Mouse (Mus musculus) intestine, embryonic 16.5 days (tissue): Measurements from ENCODE around the gene Ccdc157. TPM values are rescaled to one million over a fixed set of nuclear protein-coding genes. Genes with fewer than 3 reads are reported as not detected.

Experiments used
- ATAC-seq: fragments of 200-750 bp; cut with Nextera tagmentation; 2 replicates; pipeline ENCODE4 v1.8.0; 2017; ENCODE audit warnings: moderate TSS enrichment, moderate library complexity
- H3K27ac ChIP-seq: fragments of 300-500 bp; sonication (generic); 2 replicates; pipeline ENCODE4 v1.5.1; 2014; ENCODE audit warnings: mild to moderate bottlenecking, low read length
- H3K27me3 ChIP-seq: fragments of 300-500 bp; sonication (generic); replicated peaks from 2 replicates; pipeline ENCODE4 v1.6.1; 2014; ENCODE audit warnings: low read length, control low read depth, mixed read lengths; ENCODE audit not compliant: control insufficient read depth, insufficient read depth
- H3K36me3 ChIP-seq: fragments of 300-500 bp; sonication (generic); 2 replicates; pipeline ENCODE4 v1.6.1; 2014; ENCODE audit warnings: low read length, control low read depth; ENCODE audit not compliant: control insufficient read depth, insufficient read depth
- H3K4me1 ChIP-seq: fragments of 300-500 bp; sonication (generic); 2 replicates; pipeline ENCODE4 v1.6.1; 2014; ENCODE audit warnings: low read length, control low read depth, mixed read lengths; ENCODE audit not compliant: control insufficient read depth, insufficient read depth
- H3K4me2 ChIP-seq: fragments of 300-500 bp; sonication (generic); 2 replicates; pipeline ENCODE4 v1.6.1; 2014; ENCODE audit warnings: low read depth, low read length, control low read depth
- H3K4me3 ChIP-seq: fragments of 300-500 bp; sonication (generic); 2 replicates; pipeline ENCODE4 v1.5.1; 2014; ENCODE audit warnings: mild to moderate bottlenecking, low read length
- H3K9ac ChIP-seq: fragments of 300-500 bp; sonication (generic); 2 replicates; pipeline ENCODE4 v1.6.1; 2014; ENCODE audit warnings: low read depth, low read length
- H3K9me3 ChIP-seq: fragments of 300-500 bp; sonication (generic); 2 replicates; pipeline ENCODE4 v1.6.1; 2016; ENCODE audit warnings: low read length, control low read depth; ENCODE audit not compliant: control insufficient read depth
- WGBS: fragments of 180-500 bp; shearing (Covaris S2); extraction: QIAGEN DNeasy Blood & Tissue Kit; methylation state at CpG from one replicate; pipeline ENCODE4 v1.1.7; 2014; 5-methylcytosine and 5-hydroxymethylcytosine counted together
- polyA plus RNA-seq: library from polyadenylated mRNA; unstranded; fragments of >200 nt; fragmentation: Nextera tagmentation; extraction: Ambion mirVana; gene quantifications from 2 replicates; pipeline ENCODE4 v1.2.1, GENCODE M21; 2015

Ccdc157 gene
- polyA plus RNA-seq, 1 experiment from 2014 or later: 3.0 TPM

DNA sequence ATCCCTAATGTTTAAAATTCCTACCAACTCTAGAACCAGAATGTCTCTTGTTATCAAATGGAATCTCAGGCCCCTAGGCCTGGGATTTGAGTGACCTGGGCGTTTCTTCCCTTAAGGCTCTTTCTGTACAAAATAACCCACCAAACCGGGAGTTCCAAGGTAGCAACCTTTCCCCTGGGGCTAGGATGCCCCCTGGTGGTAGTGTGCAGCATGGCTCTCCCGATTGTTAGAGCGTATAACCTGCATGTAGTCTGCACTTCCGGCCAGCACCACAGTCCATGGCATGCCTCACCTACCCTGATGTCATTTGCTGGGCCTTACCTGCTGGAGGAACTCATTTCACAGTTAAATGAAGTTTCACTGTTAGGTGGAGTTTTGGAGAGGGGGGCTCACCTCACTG, 36.2 kb downstream of the Ccdc157 start:
- no peak overlapping the region for H3K4me2 ChIP-seq
- no peaks in the 10 kb centered on the region for H3K36me3 ChIP-seq
- peaks cover 5% of the 10 kb centered on the region; the same call in 1 of the 2 replicates for H3K27me3 ChIP-seq
- no peak for ATAC-seq
- peaks cover under 1% of the 10 kb centered on the region; the same call in 1 of the 2 replicates for H3K4me1 ChIP-seq
- H3K27ac ChIP-seq: no peak overlapping the region
- no peaks in the 10 kb centered on the region for H3K9me3 ChIP-seq
- no peak overlapping the region for H3K4me3 ChIP-seq
- 62% methylated on average over 5 of the region's 5 CpGs for WGBS
- H3K9ac ChIP-seq: no peak overlapping the region

DNA sequence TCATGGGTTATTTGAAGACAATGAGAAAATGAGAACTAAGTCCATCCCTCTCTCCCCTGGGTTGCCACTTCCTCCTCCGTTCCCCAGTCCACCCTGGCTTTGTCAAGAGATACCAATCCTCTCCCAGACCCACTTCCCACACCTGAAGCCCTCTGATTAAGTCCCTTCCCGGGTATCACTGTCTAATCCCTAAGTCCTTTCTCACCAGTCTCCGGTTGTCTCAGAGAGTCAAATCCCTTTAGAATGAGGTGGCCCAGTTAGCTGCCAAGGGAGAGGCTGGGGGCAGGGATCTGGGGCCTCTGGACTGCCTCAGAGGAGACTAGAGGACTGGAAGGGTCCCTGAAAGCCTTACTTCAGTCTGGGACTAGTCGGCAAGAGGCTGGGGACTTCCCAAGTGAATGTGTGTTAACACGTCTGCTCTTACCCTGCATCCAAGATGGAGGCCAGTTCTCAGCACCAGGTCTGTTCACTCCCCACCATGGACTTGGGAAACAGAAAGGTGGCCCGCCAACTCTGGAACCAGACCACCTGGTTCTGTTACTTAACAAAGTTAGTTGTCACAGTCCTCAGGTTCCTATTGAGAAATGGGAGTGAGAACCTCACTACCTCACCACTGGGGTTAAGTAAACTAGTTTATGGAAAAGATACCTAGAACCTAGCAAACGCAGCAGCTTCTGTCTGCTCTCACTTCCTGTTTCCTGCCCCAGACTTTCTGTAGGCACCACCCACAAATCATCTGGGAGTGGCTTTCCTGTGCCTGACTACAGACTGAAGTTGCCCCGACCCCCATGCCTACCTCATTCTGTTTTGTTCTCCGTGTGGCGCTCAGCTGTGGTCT, 37.1 kb downstream of the Ccdc157 start, which contains the start of gene Sec14l2:
Gene Sec14l2, minus strand, starts transcription at position 674 of the 838 bp plus-strand sequence.
- no peak within 1 kb of the TSS for H3K4me2 ChIP-seq
- H3K36me3 ChIP-seq: no peaks in the 10 kb centered on the region
- no peak within 1 kb of the TSS for H3K4me3 ChIP-seq
- H3K27ac ChIP-seq: no peak within 1 kb of the TSS
- WGBS: 77% methylated on average over 10 of the region's 10 CpGs
- peaks cover 5% of the 10 kb centered on the region; the same call in 1 of the 2 replicates for H3K27me3 ChIP-seq
- no peaks in the 10 kb centered on the region for H3K9me3 ChIP-seq
- ATAC-seq: no peak
- no peak within 1 kb of the TSS for H3K9ac ChIP-seq
- H3K4me1 ChIP-seq: peaks cover 9% of the 10 kb centered on the region

DNA sequence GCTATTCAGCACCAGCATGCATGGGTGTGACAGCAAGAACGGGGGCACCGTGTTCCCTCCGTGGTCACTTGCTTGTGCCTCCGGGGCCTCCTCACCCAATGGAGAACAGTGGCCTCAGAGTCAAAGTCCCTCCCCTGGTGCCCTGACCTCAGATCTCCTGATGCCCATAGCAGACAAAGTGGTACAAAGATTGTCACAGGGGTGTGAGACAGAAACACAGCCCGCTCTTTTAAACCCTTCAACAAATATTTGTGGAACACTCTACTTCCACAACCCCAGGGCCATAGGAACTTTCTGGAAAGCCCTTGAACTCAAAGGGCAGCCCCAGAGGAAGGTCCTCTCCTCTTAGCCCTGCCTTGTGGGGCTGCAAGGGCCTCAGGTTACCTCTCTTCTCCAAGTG, 37.9 kb downstream of the Ccdc157 start:
- H3K4me1 ChIP-seq: peaks cover 13% of the 10 kb centered on the region
- H3K9ac ChIP-seq: no peak overlapping the region
- H3K27me3 ChIP-seq: peaks cover 5% of the 10 kb centered on the region; the same call in 1 of the 2 replicates
- no peak overlapping the region for H3K4me2 ChIP-seq
- no peak overlapping the region for H3K27ac ChIP-seq
- H3K9me3 ChIP-seq: no peaks in the 10 kb centered on the region
- ATAC-seq: no peak
- no peak overlapping the region for H3K4me3 ChIP-seq
- 71% methylated on average over 5 of the region's 5 CpGs for WGBS
- no peaks in the 10 kb centered on the region for H3K36me3 ChIP-seq

DNA sequence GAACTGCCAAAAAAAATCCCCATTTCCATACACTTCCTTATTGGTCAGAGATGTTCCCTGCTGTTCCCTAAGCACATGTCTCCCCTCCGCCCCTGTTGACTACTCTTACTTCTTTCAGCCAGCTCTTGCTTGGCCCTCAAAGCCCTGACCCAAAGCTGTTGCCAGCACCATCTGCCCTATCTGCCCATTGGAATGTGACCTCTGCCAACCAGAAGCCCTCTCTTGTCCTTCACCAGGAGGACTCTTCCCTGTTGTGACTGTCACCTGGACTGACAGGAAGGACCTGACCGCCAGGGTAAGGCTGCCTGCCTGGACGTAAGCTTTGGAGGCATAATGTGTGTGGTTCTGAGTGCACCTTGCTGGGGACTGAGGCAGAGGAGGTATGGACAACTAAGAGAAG, 38.4 kb downstream of the Ccdc157 start:
- Histone ChIP-seq H3K4me1 (peaks cover 13% of the 10 kb centered on the region), H3K9ac (no peak overlapping the region), H3K27me3 (peaks cover 5% of the 10 kb centered on the region; the same call in 1 of the 2 replicates), H3K9me3 (no peaks in the 10 kb centered on the region), H3K36me3 (no peaks in the 10 kb centered on the region), H3K4me2 (no peak overlapping the region), H3K27ac (no peak overlapping the region), H3K4me3 (no peak overlapping the region)
- 76% methylated on average over 3 of the region's 3 CpGs for WGBS
- no peak for ATAC-seq

DNA sequence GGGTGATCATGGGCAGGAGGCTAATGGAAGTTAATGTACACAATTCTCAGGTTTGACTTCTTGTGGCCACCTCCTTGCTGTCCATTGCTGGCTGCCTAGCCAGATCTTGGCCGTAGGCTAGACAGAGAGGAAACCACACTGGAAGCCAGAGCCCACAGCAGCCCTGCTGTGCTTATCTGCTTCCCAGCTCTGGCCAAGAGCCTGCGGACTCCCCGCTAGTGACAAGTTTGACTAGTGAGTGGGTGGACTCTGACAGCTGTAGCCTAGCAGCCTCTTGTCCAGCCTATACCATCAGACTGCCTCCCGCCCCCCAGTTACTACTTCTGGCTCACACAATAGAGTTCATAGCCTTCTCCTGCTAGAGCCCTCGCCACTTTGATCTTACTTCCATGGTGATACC, 40.5 kb downstream of the Ccdc157 start:
- Histone ChIP-seq H3K9ac (no peak overlapping the region), H3K27me3 (peaks cover 5% of the 10 kb centered on the region; the same call in 1 of the 2 replicates), H3K9me3 (no peaks in the 10 kb centered on the region), H3K36me3 (no peaks in the 10 kb centered on the region), H3K4me3 (no peak overlapping the region), H3K4me1 (peaks cover 13% of the 10 kb centered on the region), H3K27ac (no peak overlapping the region), H3K4me2 (no peak overlapping the region)
- ATAC-seq: no peak
- WGBS: 76% methylated on average over 5 of the region's 5 CpGs

GRCm38 (mm10) chr11:4118081-4118921, 41.8 kb downstream of the Ccdc157 start:
- peak overlapping the region; percentile 70 for H3K9ac ChIP-seq
- peak overlapping the region; percentile 99 for H3K4me2 ChIP-seq
- H3K27ac ChIP-seq: no peak overlapping the region
- peaks cover 5% of the 10 kb centered on the region; the same call in 1 of the 2 replicates for H3K27me3 ChIP-seq
- H3K4me3 ChIP-seq: peak overlapping the region; percentile 63
- WGBS: 2% methylated on average over 41 of the region's 41 CpGs
- H3K9me3 ChIP-seq: no peaks in the 10 kb centered on the region
- H3K36me3 ChIP-seq: no peaks in the 10 kb centered on the region
- peaks cover 13% of the 10 kb centered on the region for H3K4me1 ChIP-seq
- ATAC-seq: peak; percentile 87

GRCm38 (mm10) chr11:4117372-4118071, 42.6 kb downstream of the Ccdc157 start:
- Histone ChIP-seq H3K27ac (no peak overlapping the region), H3K4me1 (peaks cover 13% of the 10 kb centered on the region), H3K36me3 (no peaks in the 10 kb centered on the region), H3K9ac (peak overlapping the region; percentile 70; the same call in 1 of the 2 replicates), H3K4me3 (peak overlapping the region; percentile 63), H3K4me2 (peak overlapping the region; percentile 99), H3K9me3 (no peaks in the 10 kb centered on the region), H3K27me3 (peaks cover 5% of the 10 kb centered on the region; the same call in 1 of the 2 replicates)
- peak; percentile 13; the same call in 1 of the 2 replicates for ATAC-seq
- WGBS: 23% methylated on average over 3 of the region's 3 CpGs

DNA sequence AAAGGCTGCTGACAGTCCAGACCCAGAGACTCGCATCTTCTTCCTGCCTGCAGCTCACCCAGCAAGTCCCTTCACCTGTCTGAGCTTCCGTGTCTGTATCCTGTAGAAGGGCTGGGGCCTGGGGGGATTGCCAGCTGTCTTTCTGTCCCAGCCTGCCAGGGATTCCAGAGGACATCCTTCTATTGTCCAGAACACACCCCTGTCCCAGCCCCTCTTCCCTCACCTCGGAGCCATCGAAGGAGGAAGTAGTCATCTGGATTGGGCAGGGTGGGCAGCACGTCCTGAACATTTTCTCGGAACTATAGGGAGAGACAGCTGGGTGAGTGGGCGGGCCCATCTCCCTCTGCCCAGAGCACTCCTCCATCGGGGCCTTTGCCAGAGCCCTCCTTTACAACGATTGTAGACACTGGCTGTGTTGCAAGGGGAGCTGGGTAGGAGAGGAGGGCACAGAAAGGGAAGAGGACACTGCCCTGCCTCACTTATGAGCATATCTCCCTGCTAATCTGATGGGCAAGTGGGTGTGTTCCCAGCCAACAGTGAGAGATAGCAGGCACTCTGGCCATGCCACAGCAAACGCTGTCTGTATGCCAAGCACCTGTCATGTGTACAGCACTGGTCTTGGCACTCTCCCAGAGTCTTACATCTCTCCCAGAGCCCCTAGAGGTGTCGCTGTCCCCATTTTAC, 43.5 kb downstream of the Ccdc157 start:
- Histone ChIP-seq H3K4me3 (no peak overlapping the region), H3K36me3 (no peaks in the 10 kb centered on the region), H3K27ac (no peak overlapping the region), H3K27me3 (peaks cover 5% of the 10 kb centered on the region; the same call in 1 of the 2 replicates), H3K9ac (no peak overlapping the region), H3K4me1 (peaks cover 13% of the 10 kb centered on the region), H3K9me3 (no peaks in the 10 kb centered on the region), H3K4me2 (no peak overlapping the region)
- 51% methylated on average over 11 of the region's 11 CpGs for WGBS
- ATAC-seq: no peak
